In the genomic region with DNA sequence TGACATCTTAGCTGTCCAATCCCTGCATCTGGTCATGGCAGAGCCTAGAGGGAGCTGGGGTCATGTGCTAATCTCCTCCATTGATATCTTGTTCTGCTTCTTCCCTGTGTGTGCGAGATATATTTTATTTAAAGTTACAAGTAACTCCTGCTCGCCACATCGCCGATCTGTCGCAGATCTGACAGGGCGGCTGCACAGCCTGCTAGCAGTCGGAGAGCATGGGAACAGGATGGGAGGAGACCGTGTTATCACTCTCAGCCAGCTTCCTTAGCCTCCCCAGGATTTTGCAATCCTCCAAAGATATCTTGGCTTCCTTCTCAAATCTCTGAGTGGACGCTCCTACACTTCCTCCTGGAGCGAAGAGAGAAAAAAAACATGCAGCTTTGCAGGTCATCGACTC, we compare ENCODE assay signal across 8 mouse cellular contexts. TPM values are rescaled to one million over a fixed set of nuclear protein-coding genes. Genes with fewer than 3 reads are reported as not detected.
A peak's percentile ranks its signal among the peaks of the same experiment; 100 is the strongest.
DNase-seq lines count a peak whose midpoint lies in the region; ATAC-seq lines count a peak whose summit lies in the region.
"Had no signal": no experiment of that assay in that cellular context is flagged by ENCODE, and none has a peak within 500 bp of the region (broad histone marks: within the 10 kb centered on the region; RNA-seq: fewer than 3 reads in every experiment).

No protein-coding gene starts in this region.

- whole genome bisulfite sequencing in lung, embryonic 16.5 days: 32% methylated on average over 11 of the region's 11 CpGs
- WGBS in embryonic facial prominence, embryonic 10.5 days: 87% methylated on average over 11 of the region's 11 CpGs
- WGBS in forebrain, embryonic 12.5 days: 91% methylated on average over 11 of the region's 11 CpGs

- peak; percentile 29 for DNase-seq in adrenal gland, adult 2 months
- DNase-seq in kidney, adult 18-20 months: peak; percentile 18
- no peak for DNase-seq in embryonic facial prominence, embryonic 10.5 days (ENCODE audit: low spot score)
- no peak for DNase-seq in right cerebral cortex, postnatal 14 days

- peak overlapping the region; percentile 7; the same call in 1 of the 2 replicates for H3K4me3 ChIP-seq in lung, embryonic 16.5 days (ENCODE audit: low read length)
- no peak overlapping the region for H3K4me3 ChIP-seq in embryonic facial prominence, embryonic 10.5 days
- H3K4me3 ChIP-seq in forebrain, embryonic 12.5 days (replicated peaks): no peak overlapping the region
- H3K4me3 ChIP-seq: stomach, embryonic 15.5 days had no signal

- peak; percentile 93 for ATAC-seq in granulocyte monocyte progenitor cell, adult 5-6 weeks (replicated peaks; ENCODE audit: poor library complexity, severe bottlenecking)
- ATAC-seq in lung, embryonic 16.5 days (ENCODE audit: low read depth): peak; percentile 80
- ATAC-seq in forebrain, embryonic 12.5 days (ENCODE audit: low FRiP score): no peak

- peak overlapping the region; percentile 36 for H3K4me2 ChIP-seq in lung, embryonic 16.5 days (ENCODE audit: low read depth, low read length)
- no peak overlapping the region for H3K4me2 ChIP-seq in forebrain, embryonic 12.5 days
- H3K4me2 ChIP-seq: stomach, embryonic 15.5 days had no signal

- no peaks in the 10 kb centered on the region for H3K27me3 ChIP-seq in lung, embryonic 16.5 days (ENCODE audit: control insufficient read depth, insufficient read depth, low read depth, low read length)
- H3K27me3 ChIP-seq in embryonic facial prominence, embryonic 10.5 days (replicated peaks; ENCODE audit: low read depth, poor library complexity, severe bottlenecking): no peaks in the 10 kb centered on the region
- no peaks in the 10 kb centered on the region for H3K27me3 ChIP-seq in forebrain, embryonic 12.5 days
- H3K27me3 ChIP-seq: stomach, embryonic 15.5 days had no signal

- no peaks in the 10 kb centered on the region for H3K36me3 ChIP-seq in lung, embryonic 16.5 days (ENCODE audit: control insufficient read depth, insufficient read depth, low read length)
- no peaks in the 10 kb centered on the region for H3K36me3 ChIP-seq in embryonic facial prominence, embryonic 10.5 days (replicated peaks)
- H3K36me3 ChIP-seq in forebrain, embryonic 12.5 days (replicated peaks): no peaks in the 10 kb centered on the region
- H3K36me3 ChIP-seq: stomach, embryonic 15.5 days had no signal

- no peaks in the 10 kb centered on the region; the same call in 1 of the 2 replicates for H3K4me1 ChIP-seq in lung, embryonic 16.5 days (replicated peaks; ENCODE audit: control insufficient read depth, insufficient read depth, low read length)
- H3K4me1 ChIP-seq in embryonic facial prominence, embryonic 10.5 days: no peaks in the 10 kb centered on the region
- no peaks in the 10 kb centered on the region for H3K4me1 ChIP-seq in forebrain, embryonic 12.5 days
- H3K4me1 ChIP-seq: stomach, embryonic 15.5 days had no signal

- no peak overlapping the region for H3K27ac ChIP-seq in lung, embryonic 16.5 days (ENCODE audit: low read length)
- H3K27ac ChIP-seq in embryonic facial prominence, embryonic 10.5 days (replicated peaks): no peak overlapping the region
- no peak overlapping the region for H3K27ac ChIP-seq in forebrain, embryonic 12.5 days
- H3K27ac ChIP-seq: stomach, embryonic 15.5 days had no signal

- H3K9ac ChIP-seq in lung, embryonic 16.5 days (ENCODE audit: low read length): peak overlapping the region; percentile 37; the same call in 1 of the 2 replicates
- H3K9ac ChIP-seq in forebrain, embryonic 12.5 days: no peak overlapping the region
- H3K9ac ChIP-seq: stomach, embryonic 15.5 days had no signal

- no peaks in the 10 kb centered on the region for H3K9me3 ChIP-seq in lung, embryonic 16.5 days (ENCODE audit: control insufficient read depth, low read length)
- no peaks in the 10 kb centered on the region for H3K9me3 ChIP-seq in embryonic facial prominence, embryonic 10.5 days
- no peaks in the 10 kb centered on the region for H3K9me3 ChIP-seq in forebrain, embryonic 12.5 days
- H3K9me3 ChIP-seq: stomach, embryonic 15.5 days had no signal

RNA-seq across cellular contexts. Expression of gene Icos, which starts 17.3 kb away (rescaled TPM):
- total RNA-seq in adrenal gland, adult 2 months (2021): under 1 TPM in 1 of 2 experiments, not detected in 1; 0.38 TPM
- 0.02 and 0.03 TPM in 2 replicates for polyA plus RNA-seq in adrenal gland, adult 2 months (2012; rRNA removed)
- not detected in 2 replicates for total RNA-seq in granulocyte monocyte progenitor cell, adult 5-6 weeks (2014; fragmentation: Nextera tagmentation)
- total RNA-seq in granulocyte monocyte progenitor cell, adult 5-6 weeks (2017): not detected in 2 replicates
- polyA plus RNA-seq in lung, embryonic 16.5 days (2015; fragmentation: Nextera tagmentation; extraction: Ambion mirVana): 0.25 and 0.73 TPM in 2 replicates
- polyA plus RNA-seq in embryonic facial prominence, embryonic 10.5 days (2016; fragmentation: Nextera tagmentation; extraction: Ambion mirVana): 0.08 TPM in 1 of 2 replicates, not detected in the other
- 0.08 TPM in 1 of 2 replicates, not detected in the other for polyA plus RNA-seq in forebrain, embryonic 12.5 days (2016; fragmentation: Nextera tagmentation; extraction: Ambion mirVana)

Comparison
In these comparisons a context has a peak if more than half of its experiments do, and no peak if none do; other contexts are left out.
1. DNase-seq: peak in adrenal gland, adult 2 months (single experiment) and kidney, adult 18-20 months (single experiment); none in embryonic facial prominence, embryonic 10.5 days (single experiment) and right cerebral cortex, postnatal 14 days (single experiment).